Mouse (Mus musculus) heart, adult 2 months (tissue): ENCODE measurements around the gene Plekhg3. TPM values are rescaled to one million over a fixed set of nuclear protein-coding genes. Genes with fewer than 3 reads are reported as not detected.
A peak's percentile ranks its signal among the peaks of the same experiment; 100 is the strongest.

Experiments used
- DNase-seq, 2 experiments: peaks; one replicate each; pipeline ENCODE4 v3.0.0; 2021
- H3K27ac ChIP-seq: fragments of 200-600 bp; 2 replicates; pipeline ENCODE4 v1.8.1; 2022
- H3K27me3 ChIP-seq: fragments of 200-500 bp; 2 replicates; pipeline ENCODE4 v1.6.1; 2012; ENCODE audit warnings: mild to moderate bottlenecking, low read length, inconsistent platforms, mixed read lengths; ENCODE audit not compliant: control insufficient read depth, insufficient read depth
- H3K36me3 ChIP-seq: fragments of 200-500 bp; 2 replicates; pipeline ENCODE4 v1.6.1; 2012; ENCODE audit warnings: low read length, inconsistent platforms; ENCODE audit not compliant: control insufficient read depth, insufficient read depth
- H3K4me1 ChIP-seq: fragments of 200-500 bp; 2 replicates; pipeline ENCODE4 v1.6.1; 2011; ENCODE audit warnings: low read length; ENCODE audit not compliant: control insufficient read depth, insufficient read depth
- H3K4me3 ChIP-seq: fragments of 200-600 bp; 2 replicates; pipeline ENCODE4 v1.8.1; 2022
- H3K79me2 ChIP-seq: fragments of 200-500 bp; replicated peaks from 2 replicates; pipeline ENCODE4 v1.6.1; 2012; ENCODE audit warnings: mild to moderate bottlenecking, inconsistent platforms, low read length, moderate library complexity, mixed read lengths; ENCODE audit not compliant: control insufficient read depth, insufficient read depth
- H3K9ac ChIP-seq: fragments of 200-500 bp; 2 replicates; pipeline ENCODE4 v1.6.1; 2012; ENCODE audit warnings: low read depth, mild to moderate bottlenecking, control low read depth, inconsistent platforms, low read length, mixed read lengths
- CTCF ChIP-seq: fragments of 200-600 bp; IDR thresholded peaks from 2 replicates; pipeline ENCODE4 v1.8.1; 2022; ENCODE audit warnings: antibody characterized with exemption, mild to moderate bottlenecking, moderate library complexity
- EP300 ChIP-seq: fragments of 200-500 bp; IDR thresholded peaks from 2 replicates; pipeline ENCODE4 v1.6.1; 2011; ENCODE audit warnings: low read depth, low read length, control low read depth; ENCODE audit not compliant: insufficient read depth
- POLR2A ChIP-seq: fragments of 200-500 bp; IDR thresholded peaks from 2 replicates; pipeline ENCODE4 v1.6.1; 2011; ENCODE audit warnings: mild to moderate bottlenecking, low read depth, low read length, control low read depth; ENCODE audit not compliant: insufficient read depth
- WGBS: fragments of 180-500 bp; shearing (Covaris S2); methylation state at CpG from one replicate; pipeline ENCODE4 v1.1.7; 2018; 5-methylcytosine and 5-hydroxymethylcytosine counted together
- intact Hi-C: fragments of 180-260 bp; cut with DNase I; formaldehyde crosslinking; loops from one replicate; pipeline ENCODE4 v1.15.1; 2025
- polyA plus RNA-seq: library from polyadenylated mRNA; depleted of rRNA; stranded (reverse); fragments of >200 nt; gene quantifications from 2 replicates; pipeline ENCODE4 v1.2.3, GENCODE M21; 2012
- total RNA-seq, 2 experiments: library from RNA; stranded (reverse); gene quantifications; 2 replicates each; pipeline ENCODE4 v1.2.3; 2021

Gene Plekhg3
- total and polyA plus RNA-seq, 3 experiments, result 11.6 to 13.6 (median 12.9) TPM

GRCm38 (mm10) chr12:76596292-76597023 is 65.8 kb downstream of the Plekhg3 start:
- no peak overlapping the region for H3K4me3 ChIP-seq
- no peaks in the 10 kb centered on the region for H3K27me3 ChIP-seq
- peaks cover 21% of the 10 kb centered on the region for H3K4me1 ChIP-seq
- intact Hi-C loops, result loop anchor here (1.0 to 2.0 kb wide), 2 partner anchors 70 to 100 kb away; no protein-coding TSS in a partner anchor
- H3K9ac ChIP-seq, result no peak overlapping the region
- 48% methylated on average over 15 of the region's 15 CpGs for WGBS
- H3K27ac ChIP-seq, result no peak overlapping the region
- TF ChIP-seq EP300 (peak; percentile 85), CTCF (peak; percentile 73), POLR2A (no peak)
- peak; percentile 73 to 82 for DNase-seq
- H3K79me2 ChIP-seq, result no peaks in the 10 kb centered on the region
- H3K36me3 ChIP-seq, result no peaks in the 10 kb centered on the region

GRCm38 (mm10) chr12:76597577-76598100 is 66.9 kb downstream of the Plekhg3 start:
- Histone ChIP-seq H3K79me2 (no peaks in the 10 kb centered on the region), H3K4me1 (peaks cover 19% of the 10 kb centered on the region), H3K4me3 (no peak overlapping the region), H3K27me3 (no peaks in the 10 kb centered on the region), H3K27ac (no peak overlapping the region), H3K9ac (no peak overlapping the region), H3K36me3 (no peaks in the 10 kb centered on the region)
- intact Hi-C loops, result loop anchor here (2.0 kb wide), 1 partner anchor 71 kb away; no protein-coding TSS in a partner anchor
- 47% methylated on average over 15 of the region's 15 CpGs for WGBS
- TF ChIP-seq EP300, result no peak
- TF ChIP-seq POLR2A, result no peak
- 0 out of 2 replicates have a peak, but pooled peaks have one; percentile 13 for TF ChIP-seq CTCF
- DNase-seq, result peak in 1 of 2 experiments; percentile 37

GRCm38 (mm10) chr12:76598196-76598928 is 67.7 kb downstream of the Plekhg3 start:
- Histone ChIP-seq H3K79me2 (no peaks in the 10 kb centered on the region), H3K9ac (no peak overlapping the region), H3K4me3 (no peak overlapping the region), H3K27ac (no peak overlapping the region), H3K36me3 (no peaks in the 10 kb centered on the region), H3K4me1 (peaks cover 18% of the 10 kb centered on the region), H3K27me3 (no peaks in the 10 kb centered on the region)
- no peak for TF ChIP-seq EP300
- TF ChIP-seq POLR2A, result no peak
- no peak for TF ChIP-seq CTCF
- intact Hi-C loops, result no loop called here
- DNase-seq, result no peak
- 81% methylated on average over 24 of the region's 24 CpGs for WGBS

- no peak for TF ChIP-seq POLR2A
- TF ChIP-seq CTCF, result no peak
- no peak for TF ChIP-seq EP300
- no peak for DNase-seq
- no peaks in the 10 kb centered on the region for H3K4me1 ChIP-seq
- WGBS, result 81% methylated on average over 9 of the region's 9 CpGs
- no peaks in the 10 kb centered on the region for H3K36me3 ChIP-seq
- H3K9ac ChIP-seq, result no peak overlapping the region
- intact Hi-C loops, result no loop called here
- no peak overlapping the region for H3K27ac ChIP-seq
- H3K79me2 ChIP-seq, result no peaks in the 10 kb centered on the region
- no peak overlapping the region for H3K4me3 ChIP-seq
- H3K27me3 ChIP-seq, result no peaks in the 10 kb centered on the region
These were observed 73.1 kb downstream of the Plekhg3 start for GRCm38 (mm10) chr12:76603779-76604178.

GRCm38 (mm10) chr12:76604546-76604945 is 73.9 kb downstream of the Plekhg3 start:
- intact Hi-C loops, result no loop called here
- no peak overlapping the region for H3K9ac ChIP-seq
- WGBS, result 77% methylated on average over 4 of the region's 4 CpGs

GRCm38 (mm10) chr12:76605837-76606236 is 75.1 kb downstream of the Plekhg3 start:
- intact Hi-C loops, result no loop called here
- H3K4me1 ChIP-seq, result no peaks in the 10 kb centered on the region
- WGBS, result 75% methylated on average over 3 of the region's 3 CpGs
- no peak overlapping the region for H3K9ac ChIP-seq
- H3K4me3 ChIP-seq, result no peak overlapping the region
- no peaks in the 10 kb centered on the region for H3K36me3 ChIP-seq
- no peak overlapping the region for H3K27ac ChIP-seq
- H3K27me3 ChIP-seq, result no peaks in the 10 kb centered on the region
- TF ChIP-seq CTCF (peak; percentile 33), EP300 (no peak)
- no peaks in the 10 kb centered on the region for H3K79me2 ChIP-seq
- no peak for DNase-seq

More at GRCm38 (mm10) chr12:76604546-76604945, 73.9 kb downstream of the Plekhg3 start:
- Histone ChIP-seq H3K4me1 (no peaks in the 10 kb centered on the region), H3K36me3 (no peaks in the 10 kb centered on the region), H3K79me2 (no peaks in the 10 kb centered on the region), H3K27ac (no peak overlapping the region), H3K4me3 (no peak overlapping the region), H3K27me3 (no peaks in the 10 kb centered on the region)
- TF ChIP-seq CTCF (no peak), EP300 (no peak), POLR2A (no peak)
- DNase-seq, result no peak
